9 mouse cellular contexts compared by ENCODE assay signal in the genomic region with DNA sequence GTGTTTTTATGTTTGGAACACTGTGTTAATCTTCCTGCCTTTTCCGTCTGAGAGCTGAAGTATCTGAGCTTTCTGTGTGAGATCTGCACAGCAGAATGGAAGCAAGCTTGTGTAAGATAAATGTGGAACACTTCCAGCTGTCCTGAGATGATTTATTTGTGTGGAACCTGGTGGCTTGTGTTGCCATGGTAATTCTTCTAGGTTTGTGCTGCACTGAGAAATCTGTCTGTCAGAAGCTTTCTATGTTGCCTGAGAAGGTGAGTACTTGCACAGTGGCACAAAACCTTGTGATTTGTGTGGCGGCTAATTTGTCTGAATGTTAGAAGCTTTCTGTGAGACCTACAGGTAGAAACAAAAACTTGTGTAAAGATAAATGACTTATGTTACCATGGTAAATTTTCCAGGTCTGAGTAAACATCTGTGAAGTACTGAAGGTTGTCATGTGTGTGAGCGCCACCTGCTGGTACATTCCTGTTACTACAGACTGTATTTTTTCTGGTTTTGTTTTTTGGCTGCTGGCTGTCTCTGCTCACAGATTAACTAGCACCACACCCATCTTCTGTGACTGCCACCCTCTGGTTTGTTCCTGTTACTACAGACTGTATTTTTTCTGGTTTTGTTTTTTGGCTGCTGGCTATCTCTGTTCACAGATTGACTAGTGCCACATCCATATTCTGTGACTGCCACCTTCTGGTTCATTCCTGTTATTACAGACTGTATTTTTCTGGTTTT. TPM values are rescaled to one million over a fixed set of nuclear protein-coding genes. Genes with fewer than 3 reads are reported as not detected.
DNase-seq lines count a peak whose midpoint lies in the region; TF ChIP-seq lines count a peak whose summit lies in the region.
"Not testable (repeated sequence)": the region's sequence is repeated elsewhere in the genome, so short reads cannot be mapped to it uniquely, and the experiment has no call there.
"Had no signal": no experiment of that assay in that cellular context is flagged by ENCODE, and none has a peak within 500 bp of the region (broad histone marks: within the 10 kb centered on the region; RNA-seq: fewer than 3 reads in every experiment).

No protein-coding gene starts in this region.

- TF ChIP-seq CTCF in gastrocnemius, adult 2 months (IDR thresholded peaks at IDR 0.05): peak; percentile 63

- H3K27ac ChIP-seq in gastrocnemius, adult 2 months: not testable (repeated sequence)

- DNase-seq in A20 (ENCODE audit: low read depth, low spot score): peak; percentile 51
- DNase-seq in adrenal gland, adult (ENCODE audit: inconsistent age in 2 of 2, low spot score in 1 of 2): peak; percentile 4 to 70
- DNase-seq in cerebellum, postnatal 25 days: peak; percentile 9 to 38
- not testable (repeated sequence) for DNase-seq in gastrocnemius, adult 2 months
- peak; percentile 68 for DNase-seq in induced T-regulatory cell, adult 2 months (ENCODE audit: low read depth)
- DNase-seq in left cerebral cortex, adult 11 months (ENCODE audit: low spot score): peak; percentile 67
- DNase-seq in lung, postnatal 25 days (ENCODE audit: low spot score): peak; percentile 7
- DNase-seq in skeletal muscle tissue, adult 2 months (ENCODE audit: low read depth, low spot score): peak; percentile 27

- intact Hi-C loops in gastrocnemius, adult 2 months (cut with DNase I): loop anchor here (2.0 kb wide), 1 partner anchor 47 kb away; no protein-coding TSS in a partner anchor

- H3K4me3 ChIP-seq in gastrocnemius, adult 2 months: not testable (repeated sequence)

RNA-seq across cellular contexts. Expression of a gene that starts 2.9 kb away (rescaled TPM):
- total RNA-seq in gastrocnemius, adult 2 months (2021): not detected
- total RNA-seq: G1E had no signal

RNA-seq across cellular contexts. Expression of a gene that starts 26.0 kb away (rescaled TPM):
- not detected for total RNA-seq in gastrocnemius, adult 2 months (2021)
- total RNA-seq: G1E had no signal
